Mouse (Mus musculus): ENCODE results near the gene Wwp2. TPM values are rescaled to one million over a fixed set of nuclear protein-coding genes. Genes with fewer than 3 reads are reported as not detected.

Gene Wwp2
- polyA plus RNA-seq (2017; shearing (Covaris generic)) = 82.4 TPM

GRCm38 (mm10) chr8:107435962-107436831 lies at the start of gene Wwp2:
Gene Wwp2, plus strand, starts transcription at chr8:107436365.

DNA sequence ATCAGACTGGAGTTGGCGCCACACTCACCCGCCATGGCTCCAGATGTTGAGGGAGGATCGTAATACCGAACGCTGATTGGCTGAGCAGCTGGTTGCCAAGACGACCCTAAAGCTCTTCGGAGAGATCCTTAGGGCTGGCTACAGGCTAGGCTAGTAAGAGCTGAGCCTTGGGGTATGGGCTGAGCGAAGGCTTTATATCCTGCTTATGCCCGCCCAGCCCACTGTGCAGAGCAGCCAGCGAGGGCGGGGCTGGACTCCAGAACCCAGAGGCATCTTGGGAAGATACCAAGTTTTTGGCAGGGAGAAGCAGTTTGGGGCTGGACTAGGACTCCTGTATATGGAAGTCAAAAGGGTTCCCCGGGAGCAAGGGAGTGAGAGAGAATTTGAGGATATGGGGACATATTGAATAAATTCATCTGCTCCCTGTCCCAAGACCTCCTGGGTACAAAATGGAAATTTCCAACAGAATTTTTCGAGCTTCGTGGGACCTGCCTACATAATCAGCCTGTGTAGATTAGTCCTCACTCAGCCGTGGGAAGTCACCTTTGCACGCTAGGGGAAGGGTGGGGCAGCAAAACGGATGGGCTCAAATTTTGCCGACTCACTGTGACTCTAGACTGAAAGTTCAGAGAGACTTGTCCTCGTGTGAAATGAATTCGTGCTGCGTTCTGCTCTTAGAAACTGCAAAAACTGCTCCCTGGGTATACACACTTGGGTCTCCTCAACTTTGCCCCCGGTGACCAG lies 33.0 kb upstream of the Wwp2 start, which contains the start of gene Nqo1:
Gene Nqo1, minus strand, starts transcription at position 169 of the 744 bp plus-strand sequence.

GRCm38 (mm10) chr8:107424597-107425229 lies 11.5 kb upstream of the Wwp2 start, which contains the start of gene Nob1:
Gene Nob1, minus strand, starts transcription at chr8:107425051.

GRCm38 (mm10) chr8:107587995-107588780 lies 152.0 kb downstream of the Wwp2 start, which contains the start of gene Psmd7:
Gene Psmd7, minus strand, starts transcription at chr8:107588464.

Other genes with a start within 250 kb of the Wwp2 start
- gene Nfat5, start 142.9 kb upstream of the Wwp2 start, polyA plus RNA-seq (2017; shearing (Covaris generic)) = 22.5 TPM
- 0.40 TPM for gene Nqo1, start 33.2 kb upstream of the Wwp2 start, polyA plus RNA-seq (2017; shearing (Covaris generic))
- 57.5 TPM for gene Nob1, start 11.3 kb upstream of the Wwp2 start, polyA plus RNA-seq (2017; shearing (Covaris generic))
- 81.5 TPM for gene Psmd7, start 152.1 kb downstream of the Wwp2 start, polyA plus RNA-seq (2017; shearing (Covaris generic))

Measured in effector memory CD4-positive, alpha-beta T cell, adult 5 months (primary cell).